Mouse (Mus musculus) CH12.LX (cell line): ENCODE measurements at regions not wholly inside any gene's neighbourhood (a gene's known extent, or its start where the extent isn't known, plus 50 kb on each side); places are given as distances from the start of the nearest gene placed in this dataset.

Source experiments
- DNase-seq: peaks from one replicate; pipeline ENCODE4 v3.0.0-alpha.2; 2013; ENCODE audit errors: extremely low read depth
- H3K27ac ChIP-seq: 2 replicates; pipeline ENCODE4 v1.5.1; 2012; ENCODE audit warnings: low read depth, mild to moderate bottlenecking, control low read depth, moderate library complexity; ENCODE audit not compliant: insufficient read depth
- H3K27me3 ChIP-seq: replicated peaks from 2 replicates; pipeline ENCODE3; 2012; ENCODE audit warnings: inconsistent platforms
- H3K36me3 ChIP-seq, 2 experiments: replicated peaks in 1 of 2; 2 replicates each; pipeline versions ENCODE3 to v1.6.1; 2012; ENCODE audit warnings: inconsistent platforms in 1 of 2, low read length in 1 of 2, mild to moderate bottlenecking in 1 of 2, mixed read lengths in 1 of 2, moderate library complexity in 1 of 2; ENCODE audit not compliant: control insufficient read depth in 1 of 2, insufficient read depth in 1 of 2
- H3K4me1 ChIP-seq, 2 experiments: 2 replicates each; pipeline ENCODE4 v1.6.1; 2012; ENCODE audit warnings: inconsistent platforms in 1 of 2, moderate library complexity in 1 of 2; ENCODE audit not compliant: insufficient read depth in 2 of 2, control insufficient read depth in 1 of 2
- H3K4me2 ChIP-seq: 2 replicates; pipeline ENCODE4 v1.6.1; 2012; ENCODE audit warnings: low read depth, mild to moderate bottlenecking, control low read depth; ENCODE audit not compliant: poor library complexity, insufficient read depth, severe bottlenecking
- H3K4me3 ChIP-seq, 3 experiments: fragments of 150-350 bp in 1 of 3; sonication (generic) in 1 of 3; replicated peaks in 1 of 3; 2 replicates each; pipeline versions ENCODE3 to v1.5.1; 2011 to 2012; ENCODE audit warnings: low read depth in 2 of 3, low read length in 2 of 3, mild to moderate bottlenecking in 2 of 3, moderate library complexity in 2 of 3, control low read depth in 1 of 3, improper control_type of control experiment in 1 of 3, inconsistent platforms in 1 of 3, mixed read lengths in 1 of 3; ENCODE audit not compliant: poor library complexity in 1 of 3
- H3K79me2 ChIP-seq: replicated peaks from 2 replicates; pipeline ENCODE4 v1.6.1; 2012; ENCODE audit warnings: mild to moderate bottlenecking, moderate library complexity; ENCODE audit not compliant: control insufficient read depth, poor library complexity, insufficient read depth, severe bottlenecking; ENCODE audit errors: extremely low read depth
- H3K9ac ChIP-seq: 2 replicates; pipeline ENCODE4 v1.6.1; 2012; ENCODE audit warnings: low read depth, mild to moderate bottlenecking, control low read depth, moderate library complexity; ENCODE audit not compliant: insufficient read depth
- H3K9me3 ChIP-seq: replicated peaks from 2 replicates; pipeline ENCODE3; 2012; ENCODE audit warnings: low read length, inconsistent platforms, mixed read lengths
- BHLHE40 ChIP-seq: IDR thresholded peaks from 2 replicates; pipeline ENCODE4 v1.6.1; 2011; ENCODE audit warnings: mild to moderate bottlenecking, low read depth, low read length, improper control_type of control experiment
- CHD1 ChIP-seq: IDR thresholded peaks from 2 replicates; pipeline ENCODE4 v1.6.1; 2012; ENCODE audit warnings: low read depth, low read length, improper control_type of control experiment, inconsistent platforms
- CTCF ChIP-seq, 2 experiments: IDR thresholded peaks in 1 of 2; conservative IDR thresholded peaks in 1 of 2; 2 replicates each; pipeline ENCODE4 v1.5.1; 2011 to 2012; ENCODE audit warnings: low read depth in 2 of 2, low read length in 2 of 2, improper control_type of control experiment in 1 of 2, inconsistent platforms in 1 of 2, mild to moderate bottlenecking in 1 of 2, moderate library complexity in 1 of 2
- ELF1 ChIP-seq: IDR thresholded peaks from 2 replicates; pipeline ENCODE4 v1.6.1; 2014; ENCODE audit warnings: low read depth, mild to moderate bottlenecking, inconsistent platforms, low read length, improper control_type of control experiment
- EP300 ChIP-seq: IDR thresholded peaks from 2 replicates; pipeline ENCODE4 v1.6.1; 2011; ENCODE audit warnings: low read length, improper control_type of control experiment
- ETS1 ChIP-seq: conservative IDR thresholded peaks from 2 replicates; pipeline ENCODE4 v1.6.1; 2012; ENCODE audit warnings: low read depth, mild to moderate bottlenecking, inconsistent platforms, low read length, improper control_type of control experiment, moderate library complexity
- HCFC1 ChIP-seq: IDR thresholded peaks from 2 replicates; pipeline ENCODE4 v1.6.1; 2012; ENCODE audit warnings: low read depth, mild to moderate bottlenecking, inconsistent platforms, low read length, improper control_type of control experiment
- IRF4 ChIP-seq: IDR thresholded peaks from 2 replicates; pipeline ENCODE4 v1.6.1; 2014; ENCODE audit warnings: low read depth, mild to moderate bottlenecking, inconsistent platforms, low read length, improper control_type of control experiment
- JUN ChIP-seq: IDR thresholded peaks from 2 replicates; pipeline ENCODE4 v1.6.1; 2011; ENCODE audit warnings: low read depth, mild to moderate bottlenecking, low read length, improper control_type of control experiment, moderate library complexity; ENCODE audit not compliant: insufficient read depth
- JUND ChIP-seq: conservative IDR thresholded peaks from 2 replicates; pipeline ENCODE4 v1.6.1; 2011; ENCODE audit warnings: low read depth, low read length, improper control_type of control experiment
- KAT2A ChIP-seq: IDR thresholded peaks from 2 replicates; pipeline ENCODE4 v1.6.1; 2012; ENCODE audit warnings: low read length, improper control_type of control experiment, inconsistent platforms; ENCODE audit not compliant: insufficient replicate concordance
- MAX ChIP-seq: IDR thresholded peaks from 2 replicates; pipeline ENCODE4 v1.6.1; 2011; ENCODE audit warnings: low read length, improper control_type of control experiment
- MAZ ChIP-seq: IDR thresholded peaks from 2 replicates; pipeline ENCODE4 v1.6.1; 2012; ENCODE audit warnings: low read depth, mild to moderate bottlenecking, inconsistent platforms, low read length, improper control_type of control experiment, moderate library complexity
- MEF2A ChIP-seq: IDR thresholded peaks from 2 replicates; pipeline ENCODE4 v1.6.1; 2014; ENCODE audit warnings: low read depth, mild to moderate bottlenecking, inconsistent platforms, low read length, improper control_type of control experiment, borderline replicate concordance
- MXI1 ChIP-seq: IDR thresholded peaks from 2 replicates; pipeline ENCODE4 v1.6.1; 2011; ENCODE audit warnings: mild to moderate bottlenecking, low read depth, low read length, improper control_type of control experiment
- NRF1 ChIP-seq: IDR thresholded peaks from 2 replicates; pipeline ENCODE4 v1.6.1; 2014; ENCODE audit warnings: low read depth, mild to moderate bottlenecking, inconsistent platforms, low read length, improper control_type of control experiment, moderate library complexity
- PAX5 ChIP-seq: IDR thresholded peaks from 2 replicates; pipeline ENCODE4 v1.6.1; 2012; ENCODE audit warnings: low read length, inconsistent platforms, mixed read lengths
- POLR2AphosphoS2 ChIP-seq: IDR thresholded peaks from 2 replicates; pipeline ENCODE4 v1.6.1; 2011; ENCODE audit warnings: low read depth, low read length, improper control_type of control experiment
- RAD21 ChIP-seq: IDR thresholded peaks from 2 replicates; pipeline ENCODE4 v1.6.1; 2011; ENCODE audit warnings: low read depth, mild to moderate bottlenecking, low read length, improper control_type of control experiment, moderate library complexity
- SIN3A ChIP-seq: IDR thresholded peaks from 2 replicates; pipeline ENCODE4 v1.6.1; 2012; ENCODE audit warnings: low read length, improper control_type of control experiment, inconsistent platforms
- SMC3 ChIP-seq: IDR thresholded peaks from 2 replicates; pipeline ENCODE4 v1.6.1; 2011; ENCODE audit warnings: low read depth, low read length, improper control_type of control experiment
- TCF12 ChIP-seq: IDR thresholded peaks from 2 replicates; pipeline ENCODE4 v1.6.1; 2014; ENCODE audit warnings: low read depth, mild to moderate bottlenecking, inconsistent platforms, low read length, improper control_type of control experiment
- UBTF ChIP-seq: IDR thresholded peaks from 2 replicates; pipeline ENCODE4 v1.6.1; 2012; ENCODE audit warnings: low read depth, mild to moderate bottlenecking, inconsistent platforms, low read length, improper control_type of control experiment, moderate library complexity
- USF1 ChIP-seq: IDR thresholded peaks from 2 replicates; pipeline ENCODE4 v1.6.1; 2014; ENCODE audit warnings: low read depth, mild to moderate bottlenecking, inconsistent platforms, low read length, improper control_type of control experiment
- USF2 ChIP-seq: conservative IDR thresholded peaks from 2 replicates; pipeline ENCODE4 v1.6.1; 2011; ENCODE audit warnings: low read depth, low read length, improper control_type of control experiment
- ZC3H11A ChIP-seq: IDR thresholded peaks from 2 replicates; pipeline ENCODE4 v1.6.1; 2012; ENCODE audit warnings: low read depth, mild to moderate bottlenecking, inconsistent platforms, low read length, improper control_type of control experiment
- ZKSCAN1 ChIP-seq: IDR thresholded peaks from 2 replicates; pipeline ENCODE4 v1.6.1; 2012; ENCODE audit warnings: low read depth, inconsistent platforms, low read length, improper control_type of control experiment, borderline replicate concordance
- ZMIZ1 ChIP-seq: IDR thresholded peaks from 2 replicates; pipeline ENCODE4 v1.6.1; 2012; ENCODE audit warnings: low read depth, mild to moderate bottlenecking, inconsistent platforms, low read length, improper control_type of control experiment
- dilution Hi-C: fragments of 300-500 bp; cut with MboI; formaldehyde crosslinking; loops from 2 replicates; pipeline ENCODE4 v1.14.3; 2020; ENCODE audit warnings: low sequenced_read_pairs; ENCODE audit not compliant: extremely low pct_unique_long_range_greater_than_20kb, extremely low pct_ligation_motif_present
- in situ Hi-C: fragments of 300-500 bp; cut with MboI; formaldehyde crosslinking; loops from 3 replicates; pipeline ENCODE4 v1.14.3; 2019; ENCODE audit warnings: low sequenced_read_pairs, low pct_ligation_motif_present, low pct_unique_long_range_greater_than_20kb, mixed read lengths

DNA sequence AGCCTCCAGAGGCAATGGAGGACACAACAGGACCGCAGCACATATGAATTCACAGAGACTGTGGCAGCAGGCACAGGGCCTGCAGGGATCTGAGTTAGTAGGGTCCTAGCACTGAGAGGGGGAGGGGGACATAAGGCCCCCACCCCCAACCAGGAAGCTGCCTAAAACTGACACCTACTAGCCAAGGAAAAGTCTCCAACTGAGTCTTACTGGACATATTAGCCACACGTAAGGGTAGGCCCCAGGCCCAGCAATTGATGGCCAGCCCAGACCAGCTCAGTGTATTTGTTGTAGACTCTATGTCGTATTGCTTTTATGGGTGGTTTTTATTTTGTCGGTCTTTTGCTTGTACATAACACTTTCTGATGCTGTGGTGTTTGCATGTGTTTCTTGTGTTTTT, 153.4 kb upstream of the Map3k1 start:
- no peak overlapping the region for H3K4me3 ChIP-seq
- no peaks in the 10 kb centered on the region for H3K36me3 ChIP-seq
- H3K4me1 ChIP-seq, result peaks cover 0 to 6% of the 10 kb centered on the region in 2 experiments; a peak in 1 of 4 replicates
- H3K79me2 ChIP-seq, result no peaks in the 10 kb centered on the region
- no peak for DNase-seq
- in situ Hi-C loops, result no loop called here
- H3K9me3 ChIP-seq, result peaks cover 5% of the 10 kb centered on the region
- TF ChIP-seq ZC3H11A, result no peak
- TF ChIP-seq MAX, result no peak
- no peak for TF ChIP-seq MXI1
- no peak for TF ChIP-seq PAX5
- no peak for TF ChIP-seq ELF1
- TF ChIP-seq MAZ, result no peak
- no peak for TF ChIP-seq CTCF (conservative IDR thresholded peaks at IDR 0.05 in 1 of 2, IDR thresholded peaks at IDR 0.05 in 1 of 2; ENCODE audit: low read depth in 2 of 2, low read length in 2 of 2)
- TF ChIP-seq IRF4, result no peak
- no peak for TF ChIP-seq RAD21
- TF ChIP-seq SMC3, result no peak
- TF ChIP-seq ETS1, result no peak
- TF ChIP-seq BHLHE40, result no peak
- TF ChIP-seq JUND, result no peak
- no peak for TF ChIP-seq TCF12
- no peak for TF ChIP-seq ZKSCAN1
- no peak for TF ChIP-seq JUN
- no peak for TF ChIP-seq MEF2A
- TF ChIP-seq ZMIZ1, result no peak
- TF ChIP-seq CHD1, result no peak
- no peak for TF ChIP-seq SIN3A
- dilution Hi-C loops, result no loop called here
- no peaks in the 10 kb centered on the region for H3K27me3 ChIP-seq
- H3K27ac ChIP-seq, result no peak overlapping the region
- H3K9ac ChIP-seq, result no peak overlapping the region
- H3K4me2 ChIP-seq, result no peak overlapping the region

DNA sequence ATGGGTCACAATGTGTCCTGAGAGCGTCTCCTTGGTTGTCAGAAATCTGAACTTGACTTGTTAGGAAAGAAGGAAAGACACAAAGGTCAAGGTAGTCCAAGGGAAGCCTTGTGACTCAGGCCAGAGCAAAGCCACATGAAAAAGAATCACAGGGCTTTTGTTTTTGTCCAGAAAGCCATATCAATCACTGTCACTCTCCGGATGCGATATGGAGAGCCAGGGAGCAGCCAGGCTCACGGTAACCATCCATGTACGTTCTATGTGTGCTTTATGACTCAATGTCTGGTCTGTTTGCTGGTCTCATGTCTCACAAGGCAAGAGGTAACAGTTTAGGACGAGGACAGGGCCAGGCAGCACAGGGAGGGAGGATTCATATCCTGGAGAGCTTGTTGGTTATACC, 157.3 kb upstream of the Map3k1 start:
- H3K27ac ChIP-seq, result no peak overlapping the region
- in situ Hi-C loops, result no loop called here

More for the DNA sequence above, 157.3 kb upstream of the Map3k1 start:
- no peaks in the 10 kb centered on the region for H3K27me3 ChIP-seq
- DNase-seq, result no peak
- no peak overlapping the region for H3K4me2 ChIP-seq
- TF ChIP-seq NRF1 (no peak), USF1 (no peak), POLR2AphosphoS2 (no peak), HCFC1 (no peak), TCF12 (no peak), EP300 (no peak), JUN (no peak), ETS1 (no peak), USF2 (no peak), KAT2A (no peak), UBTF (no peak)
- TF ChIP-seq, all 38 proteins: peak for 0
- H3K4me3 ChIP-seq, result no peak overlapping the region
- H3K4me1 ChIP-seq, result no peaks in the 10 kb centered on the region
- no peaks in the 10 kb centered on the region for H3K9me3 ChIP-seq
- no peaks in the 10 kb centered on the region for H3K79me2 ChIP-seq
- dilution Hi-C loops, result no loop called here
- no peak overlapping the region for H3K9ac ChIP-seq
- no peaks in the 10 kb centered on the region for H3K36me3 ChIP-seq
